Mouse (Mus musculus): ENCODE measurements around the gene Mcub. TPM values are rescaled to one million over a fixed set of nuclear protein-coding genes. Genes with fewer than 3 reads are reported as not detected.

Mcub gene
- polyA plus RNA-seq, 1 experiment from 2014 or later: 7.9 TPM

DNA sequence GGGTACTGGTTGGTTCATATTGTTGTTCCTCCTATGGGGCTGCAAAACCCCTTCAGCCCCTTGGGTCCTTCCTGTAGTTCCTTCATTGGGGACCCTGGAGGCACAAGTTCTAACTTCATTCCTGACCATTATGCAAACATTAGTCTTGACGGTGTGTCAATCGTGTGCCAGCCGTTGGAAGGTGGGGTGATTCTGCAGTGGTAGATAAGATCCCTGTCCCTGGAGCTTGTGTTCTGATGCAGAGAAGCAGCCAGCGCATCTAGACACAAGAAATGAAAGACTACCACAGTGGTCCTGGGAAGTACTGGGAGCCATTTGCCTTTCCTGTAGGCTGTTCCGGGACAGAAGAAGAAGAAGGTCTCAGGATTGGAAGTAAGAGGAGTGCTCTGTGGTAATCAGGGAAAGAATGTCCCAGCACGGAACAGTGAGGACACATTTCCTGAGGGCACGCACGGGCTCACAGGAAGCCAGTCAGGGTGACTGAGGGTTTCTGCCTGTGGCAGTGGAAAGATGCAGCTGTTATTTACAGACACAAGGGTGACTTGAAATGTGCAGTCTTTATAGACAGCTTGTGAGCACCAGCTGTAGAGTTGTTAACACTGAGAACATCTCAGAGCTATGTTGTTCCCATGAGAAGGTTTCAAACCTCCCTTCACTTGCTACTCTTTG is 88.9 kb downstream of the Mcub start:
- peak; percentile 41 for ATAC-seq
- Histone ChIP-seq H3K9me3 (ENCODE audit: low read length) (no peaks in the 10 kb centered on the region), H3K4me1 (ENCODE audit: insufficient read depth) (peaks cover 42% of the 10 kb centered on the region), H3K4me3 (ENCODE audit: low read depth, low read length) (peak overlapping the region; percentile 42), H3K9ac (replicated peaks) (peak overlapping the region; percentile 55), H3K27ac (ENCODE audit: low read depth) (peak overlapping the region; percentile 86), H3K36me3 (replicated peaks; ENCODE audit: insufficient read depth, low read length) (no peaks in the 10 kb centered on the region), H3K27me3 (ENCODE audit: insufficient read depth, low read length) (no peaks in the 10 kb centered on the region), H3K4me2 (ENCODE audit: low read depth, low read length) (peak overlapping the region; percentile 70)
- DNase-seq: peak; percentile 42
- 18% methylated on average over 8 of the region's 8 CpGs for WGBS (ENCODE audit: insufficient replicate concordance)
- TF ChIP-seq EP300 (IDR thresholded peaks at IDR 0.05; ENCODE audit: low read depth): peak; percentile 63; the same call in 1 of the 2 replicates
- no peak for TF ChIP-seq CTCF (IDR thresholded peaks at IDR 0.05; ENCODE audit: low read depth)

DNA sequence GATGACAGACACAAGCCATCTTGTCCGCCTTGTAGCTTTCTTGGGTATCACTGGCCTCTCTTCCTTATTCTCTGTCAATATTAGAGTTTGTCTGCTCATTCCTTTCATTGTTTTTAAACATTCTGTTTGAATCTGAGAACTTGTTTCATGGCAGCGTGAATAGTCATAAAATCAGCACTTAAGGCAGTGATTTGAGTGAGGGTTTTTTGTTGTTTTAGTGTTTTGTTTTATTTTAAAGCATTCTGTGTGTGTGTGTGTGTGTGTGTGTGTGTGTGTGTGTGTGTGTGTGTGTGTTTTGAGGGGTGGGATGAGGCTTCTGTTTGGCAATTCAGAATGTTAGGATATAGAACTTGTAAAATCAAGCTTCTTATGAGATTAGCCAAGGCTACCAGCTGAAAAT is 90.1 kb downstream of the Mcub start:
- Histone ChIP-seq H3K9ac (replicated peaks) (peak overlapping the region; percentile 78; the same call in 1 of the 2 replicates), H3K36me3 (replicated peaks; ENCODE audit: insufficient read depth, low read length) (no peaks in the 10 kb centered on the region), H3K4me1 (ENCODE audit: insufficient read depth) (peaks cover 35% of the 10 kb centered on the region), H3K27me3 (ENCODE audit: insufficient read depth, low read length) (no peaks in the 10 kb centered on the region), H3K4me3 (ENCODE audit: low read depth, low read length) (peak overlapping the region; percentile 72), H3K27ac (ENCODE audit: low read depth) (peak overlapping the region; percentile 88), H3K9me3 (ENCODE audit: low read length) (no peaks in the 10 kb centered on the region), H3K4me2 (ENCODE audit: low read depth, low read length) (peak overlapping the region; percentile 90)
- WGBS (ENCODE audit: insufficient replicate concordance): 64% methylated on average over 2 of the region's 2 CpGs
- DNase-seq (no peak), ATAC-seq (no peak)
- TF ChIP-seq EP300 (IDR thresholded peaks at IDR 0.05; ENCODE audit: low read depth) (no peak), CTCF (IDR thresholded peaks at IDR 0.05; ENCODE audit: low read depth) (no peak)

DNA sequence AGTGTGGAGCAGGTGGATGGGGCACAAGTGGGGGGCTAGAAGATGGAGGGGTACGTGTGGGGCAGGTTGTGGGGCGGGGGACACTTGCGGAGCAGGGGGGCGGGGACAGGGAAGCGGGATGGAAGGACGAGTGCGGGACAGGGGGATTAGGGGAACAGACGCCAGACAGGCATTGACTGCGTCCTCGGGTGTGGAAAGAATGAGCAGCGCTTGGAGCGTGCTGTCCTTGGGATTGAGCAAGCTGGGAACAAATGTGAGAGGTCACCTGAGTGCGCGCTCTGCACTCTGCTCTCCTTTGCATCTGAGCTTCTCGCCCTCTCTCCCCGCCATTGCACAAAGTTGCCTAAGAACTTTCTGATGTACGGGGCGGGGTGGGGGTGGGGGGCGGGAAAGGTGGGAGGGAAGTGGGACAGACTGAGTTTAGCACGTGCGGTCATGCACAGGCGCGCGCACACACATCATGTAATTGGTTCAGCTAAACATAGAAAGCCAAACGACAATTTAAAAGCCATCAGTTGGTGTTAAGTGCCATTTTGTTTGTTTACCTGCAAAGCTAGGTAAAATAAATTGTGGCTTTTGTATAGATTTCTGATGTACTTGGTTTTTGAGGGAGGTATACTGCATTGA is 90.8 kb downstream of the Mcub start:
- Histone ChIP-seq H3K4me3 (ENCODE audit: low read depth, low read length) (peak overlapping the region; percentile 72), H3K4me2 (ENCODE audit: low read depth, low read length) (peak overlapping the region; percentile 90), H3K9ac (replicated peaks) (peak overlapping the region; percentile 78), H3K27ac (ENCODE audit: low read depth) (peak overlapping the region; percentile 88), H3K27me3 (ENCODE audit: insufficient read depth, low read length) (no peaks in the 10 kb centered on the region), H3K9me3 (ENCODE audit: low read length) (no peaks in the 10 kb centered on the region), H3K4me1 (ENCODE audit: insufficient read depth) (peaks cover 35% of the 10 kb centered on the region), H3K36me3 (replicated peaks; ENCODE audit: insufficient read depth, low read length) (no peaks in the 10 kb centered on the region)
- DNase-seq: peak; percentile 79
- WGBS (ENCODE audit: insufficient replicate concordance): under 1% methylated on average over 25 of the region's 25 CpGs
- TF ChIP-seq EP300 (IDR thresholded peaks at IDR 0.05; ENCODE audit: low read depth): no peak
- no peak for TF ChIP-seq CTCF (IDR thresholded peaks at IDR 0.05; ENCODE audit: low read depth)
- ATAC-seq: peak; percentile 83

DNA sequence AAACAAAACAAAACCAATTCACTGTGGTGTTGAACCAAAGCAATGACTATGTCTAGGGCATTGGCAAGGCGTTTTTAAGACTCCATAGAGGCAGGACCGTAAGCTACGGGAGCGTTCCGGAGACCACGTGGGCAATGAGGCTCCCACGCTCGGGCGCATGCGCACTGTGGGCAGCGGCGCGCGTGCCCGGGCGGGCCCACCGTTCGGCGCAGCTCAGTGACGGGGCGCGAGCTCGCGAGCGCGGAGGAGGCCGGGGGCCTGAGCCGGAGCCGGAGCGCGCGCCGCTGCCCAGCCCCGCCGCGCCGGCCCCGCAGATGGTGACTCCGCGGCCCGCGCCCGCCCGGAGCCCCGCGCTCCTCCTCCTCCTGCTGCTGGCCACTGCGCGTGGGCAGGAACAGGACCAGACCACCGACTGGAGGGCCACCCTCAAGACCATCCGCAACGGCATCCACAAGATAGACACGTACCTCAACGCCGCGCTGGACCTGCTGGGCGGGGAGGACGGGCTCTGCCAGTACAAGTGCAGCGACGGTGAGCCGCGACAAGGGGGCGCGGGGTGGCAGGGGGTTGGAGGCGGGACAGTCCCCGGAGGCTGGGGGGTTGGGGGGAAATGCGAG is 91.5 kb downstream of the Mcub start, which contains the start of gene Pla2g12a:
Gene Pla2g12a, plus strand, starts transcription at position 202 of the 617 bp plus-strand sequence.
- peak; percentile 90 for DNase-seq
- Histone ChIP-seq H3K27me3 (ENCODE audit: insufficient read depth, low read length) (no peaks in the 10 kb centered on the region), H3K4me3 (ENCODE audit: low read depth, low read length) (peak within 1 kb of the TSS; percentile 72), H3K27ac (ENCODE audit: low read depth) (peak within 1 kb of the TSS; percentile 88), H3K4me2 (ENCODE audit: low read depth, low read length) (peak within 1 kb of the TSS; percentile 90), H3K4me1 (ENCODE audit: insufficient read depth) (peaks cover 35% of the 10 kb centered on the region), H3K9ac (replicated peaks) (peak within 1 kb of the TSS; percentile 78), H3K36me3 (replicated peaks; ENCODE audit: insufficient read depth, low read length) (0 out of 2 replicates have a peak, but pooled peaks cover 3% of the 10 kb centered on the region), H3K9me3 (ENCODE audit: low read length) (no peaks in the 10 kb centered on the region)
- under 1% methylated on average over 62 of the region's 66 CpGs for WGBS (ENCODE audit: insufficient replicate concordance)
- peak; percentile 78 for ATAC-seq
- TF ChIP-seq EP300 (IDR thresholded peaks at IDR 0.05; ENCODE audit: low read depth): no peak
- peak; percentile 23; the same call in 1 of the 2 replicates for TF ChIP-seq CTCF (IDR thresholded peaks at IDR 0.05; ENCODE audit: low read depth)

DNA sequence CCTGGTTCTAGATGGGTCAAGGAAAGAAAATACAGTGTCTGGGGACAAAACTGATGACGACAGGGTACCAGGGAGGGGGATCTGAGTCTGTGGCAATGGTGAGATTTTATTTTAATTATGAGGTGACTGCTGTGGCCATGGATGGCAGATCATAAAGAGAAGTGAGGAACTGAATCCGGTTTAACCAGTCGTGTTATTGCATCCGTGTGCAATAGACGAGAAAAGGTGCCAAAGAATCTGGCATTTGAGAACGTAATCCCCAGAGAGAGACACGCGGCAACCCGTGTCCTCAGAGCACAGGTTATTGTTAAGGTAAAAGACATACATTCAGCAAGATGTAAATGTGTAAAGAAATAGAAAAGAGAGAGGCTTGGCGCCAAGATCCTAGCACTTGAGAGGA is 92.7 kb downstream of the Mcub start:
- H3K4me3 ChIP-seq (ENCODE audit: low read depth, low read length): no peak overlapping the region
- WGBS (ENCODE audit: insufficient replicate concordance): 81% methylated on average over 10 of the region's 10 CpGs
- no peaks in the 10 kb centered on the region for H3K27me3 ChIP-seq (ENCODE audit: insufficient read depth, low read length)
- H3K9me3 ChIP-seq (ENCODE audit: low read length): no peaks in the 10 kb centered on the region
- ATAC-seq (no peak), DNase-seq (no peak)
- TF ChIP-seq CTCF (IDR thresholded peaks at IDR 0.05; ENCODE audit: low read depth) (no peak), EP300 (IDR thresholded peaks at IDR 0.05; ENCODE audit: low read depth) (no peak)
- H3K4me2 ChIP-seq (ENCODE audit: low read depth, low read length): no peak overlapping the region
- H3K36me3 ChIP-seq (replicated peaks; ENCODE audit: insufficient read depth, low read length): 0 out of 2 replicates have a peak, but pooled peaks cover 5% of the 10 kb centered on the region
- H3K4me1 ChIP-seq (ENCODE audit: insufficient read depth): peaks cover 28% of the 10 kb centered on the region
- no peak overlapping the region for H3K27ac ChIP-seq (ENCODE audit: low read depth)
- no peak overlapping the region for H3K9ac ChIP-seq (replicated peaks)

Other genes starting within 250 kb of the Mcub start
- gene Egf, start 214.9 kb downstream of the Mcub start, polyA plus RNA-seq (2015; fragmentation: Nextera tagmentation; extraction: Ambion mirVana): 0.25 and 0.39 TPM in 2 replicates
- gene Lrit3, start 166.2 kb downstream of the Mcub start, polyA plus RNA-seq (2015; fragmentation: Nextera tagmentation; extraction: Ambion mirVana): not detected in 2 replicates
- gene Rrh, start 147.6 kb downstream of the Mcub start, polyA plus RNA-seq (2015; fragmentation: Nextera tagmentation; extraction: Ambion mirVana): not detected in 2 replicates
- 23.2 and 25.7 TPM in 2 replicates for gene Gar1, start 138.8 kb downstream of the Mcub start, polyA plus RNA-seq (2015; fragmentation: Nextera tagmentation; extraction: Ambion mirVana)
- gene Cfi, start 134.3 kb downstream of the Mcub start, polyA plus RNA-seq (2015; fragmentation: Nextera tagmentation; extraction: Ambion mirVana): 444 and 454 TPM in 2 replicates
- gene Pla2g12a, start 91.6 kb downstream of the Mcub start, polyA plus RNA-seq (2015; fragmentation: Nextera tagmentation; extraction: Ambion mirVana): 58.4 and 61.3 TPM in 2 replicates
- 31.6 and 34.4 TPM in 2 replicates for gene Casp6, start 68.8 kb downstream of the Mcub start, polyA plus RNA-seq (2015; fragmentation: Nextera tagmentation; extraction: Ambion mirVana)
- 4.5 and 5.4 TPM in 2 replicates for gene Sec24b, start 91.3 kb upstream of the Mcub start, polyA plus RNA-seq (2015; fragmentation: Nextera tagmentation; extraction: Ambion mirVana)
- gene Col25a1, start 161.3 kb upstream of the Mcub start, polyA plus RNA-seq (2015; fragmentation: Nextera tagmentation; extraction: Ambion mirVana): 0.64 and 0.68 TPM in 2 replicates